Mouse (Mus musculus): ENCODE data around the gene Ddx43.

Gene Ddx43

GRCm38 (mm10) chr9:78372827-78373504 is 22.6 kb upstream of the Ddx43 start:
- DNase-seq (ENCODE audit: low spot score in 2 of 2) = no peak

GRCm38 (mm10) chr9:78374397-78374796 is 21.2 kb upstream of the Ddx43 start:
- no peak for DNase-seq (ENCODE audit: low spot score in 2 of 2)

GRCm38 (mm10) chr9:78374885-78375389 is 20.6 kb upstream of the Ddx43 start:
- DNase-seq (ENCODE audit: low spot score in 2 of 2) = no peak

- no peak for DNase-seq (ENCODE audit: low spot score in 2 of 2)
These were observed 20.1 kb upstream of the Ddx43 start for GRCm38 (mm10) chr9:78375486-78375885.

GRCm38 (mm10) chr9:78377546-78377945 is 18.0 kb upstream of the Ddx43 start:
- DNase-seq (ENCODE audit: low spot score in 2 of 2) = no peak

GRCm38 (mm10) chr9:78378113-78378785 is 17.3 kb upstream of the Ddx43 start, which contains the start of gene Ooep:
Gene Ooep, minus strand, starts transcription at chr9:78378725.
- DNase-seq (ENCODE audit: low spot score in 2 of 2) = no peak

GRCm38 (mm10) chr9:78385893-78386292 is 9.7 kb upstream of the Ddx43 start:
- DNase-seq (ENCODE audit: low spot score in 2 of 2) = no peak

GRCm38 (mm10) chr9:78386947-78387346 is 8.6 kb upstream of the Ddx43 start:
- no peak for DNase-seq (ENCODE audit: low spot score in 2 of 2)

GRCm38 (mm10) chr9:78389981-78390380 is 5.6 kb upstream of the Ddx43 start:
- no peak for DNase-seq (ENCODE audit: low spot score in 2 of 2)

- DNase-seq (ENCODE audit: low spot score in 2 of 2) = no peak
These were observed 1.8 kb upstream of the Ddx43 start for GRCm38 (mm10) chr9:78393741-78394140.

- no peak for DNase-seq (ENCODE audit: low spot score in 2 of 2)
These were observed 975 bp upstream of the Ddx43 start for GRCm38 (mm10) chr9:78394602-78395001.

GRCm38 (mm10) chr9:78395244-78395629 is 340 bp upstream of the Ddx43 start:
- DNase-seq (ENCODE audit: low spot score in 2 of 2) = no peak

GRCm38 (mm10) chr9:78396517-78396916 is 940 bp downstream of the Ddx43 start:
- no peak for DNase-seq (ENCODE audit: low spot score in 2 of 2)

GRCm38 (mm10) chr9:78400570-78400969 is 5.0 kb downstream of the Ddx43 start:
- no peak for DNase-seq (ENCODE audit: low spot score in 2 of 2)

- no peak for DNase-seq (ENCODE audit: low spot score in 2 of 2)
These were observed 6.0 kb downstream of the Ddx43 start for GRCm38 (mm10) chr9:78401596-78401995.

GRCm38 (mm10) chr9:78427362-78427781 is 31.8 kb downstream of the Ddx43 start:
- no peak for DNase-seq (ENCODE audit: low spot score in 2 of 2)

GRCm38 (mm10) chr9:78428185-78428584 is 32.6 kb downstream of the Ddx43 start:
- DNase-seq (ENCODE audit: low spot score in 2 of 2) = no peak

- DNase-seq (ENCODE audit: low spot score in 2 of 2) = no peak
These were observed 33.4 kb downstream of the Ddx43 start for GRCm38 (mm10) chr9:78428870-78429432.

GRCm38 (mm10) chr9:78429551-78429950 is 34.0 kb downstream of the Ddx43 start:
- DNase-seq (ENCODE audit: low spot score in 2 of 2) = no peak

GRCm38 (mm10) chr9:78430486-78430885 is 34.9 kb downstream of the Ddx43 start:
- DNase-seq (ENCODE audit: low spot score in 2 of 2) = no peak

GRCm38 (mm10) chr9:78432471-78432870 is 36.9 kb downstream of the Ddx43 start:
- DNase-seq (ENCODE audit: low spot score in 2 of 2) = no peak

GRCm38 (mm10) chr9:78439426-78439825 is 43.8 kb downstream of the Ddx43 start:
- DNase-seq (ENCODE audit: low spot score in 2 of 2) = no peak

- DNase-seq (ENCODE audit: low spot score in 2 of 2) = no peak
These were observed 46.6 kb downstream of the Ddx43 start for GRCm38 (mm10) chr9:78442237-78442578.
